Mouse (Mus musculus) limb, embryonic 15.5 days (tissue): ENCODE results near the gene Ear14. TPM values are rescaled to one million over a fixed set of nuclear protein-coding genes. Genes with fewer than 3 reads are reported as not detected.

ENCODE experiments used
- polyA plus RNA-seq: library from polyadenylated mRNA; unstranded; fragments of >200 nt; fragmentation: Nextera tagmentation; extraction: Ambion mirVana; gene quantifications from 2 replicates; pipeline ENCODE4 v1.2.1, GENCODE M21; 2015

The Ear14 gene
- polyA plus RNA-seq, 1 experiment from 2014 or later = not detected

Other genes with a start within 250 kb of the Ear14 start
- 0.31 and 0.54 TPM in 2 replicates for gene Pnp2, start 247.4 kb upstream of the Ear14 start, polyA plus RNA-seq
- gene Rnase10, start 195.6 kb upstream of the Ear14 start, polyA plus RNA-seq = 0.09 and 0.22 TPM in 2 replicates
- not detected in 2 replicates for gene Rnase9, start 161.5 kb upstream of the Ear14 start, polyA plus RNA-seq
- gene Rnase11, start 153.2 kb upstream of the Ear14 start, polyA plus RNA-seq = not detected in 2 replicates
- gene Rnase12, start 145.7 kb upstream of the Ear14 start, polyA plus RNA-seq = not detected in 2 replicates
- not detected in 2 replicates for gene Olfr750, start 129.0 kb upstream of the Ear14 start, polyA plus RNA-seq
- gene Rnase4, start 112.3 kb upstream of the Ear14 start, polyA plus RNA-seq = 68.6 and 83.1 TPM in 2 replicates
- 10.1 and 10.5 TPM in 2 replicates for gene Ang, start 112.2 kb upstream of the Ear14 start, polyA plus RNA-seq
- gene Eddm3b, start 89.0 kb upstream of the Ear14 start, polyA plus RNA-seq = not detected in 2 replicates
- gene Rnase6, start 79.5 kb upstream of the Ear14 start, polyA plus RNA-seq = 0.58 and 1.6 TPM in 2 replicates
- gene Rnase1, start 56.6 kb upstream of the Ear14 start, polyA plus RNA-seq = 2.2 and 3.3 TPM in 2 replicates
- not detected in 2 replicates for gene Rnase2b, start 41.1 kb upstream of the Ear14 start, polyA plus RNA-seq
- not detected in 2 replicates for gene Ang2, start 4.2 kb upstream of the Ear14 start, polyA plus RNA-seq
- gene Rnase2a, start 52.7 kb downstream of the Ear14 start, polyA plus RNA-seq = not detected in 2 replicates
- not detected in 2 replicates for gene Gm7247, start 158.4 kb downstream of the Ear14 start, polyA plus RNA-seq
- gene Vmn2r88, start 207.4 kb downstream of the Ear14 start, polyA plus RNA-seq = not detected in 2 replicates
- not detected in 2 replicates for gene Vmn2r89, start 248.5 kb downstream of the Ear14 start, polyA plus RNA-seq